Mouse (Mus musculus) regulatory T cell (primary cell): Measurements from ENCODE around the gene Rps19bp1.

ENCODE experiments used
- in situ Hi-C: fragments of 300-600 bp; cut with MboI, MseI; formaldehyde crosslinking; loops from one replicate; pipeline ENCODE4 v1.15.1; 2025; ENCODE audit warnings: high pct_unique_total_duplicates

Rps19bp1 gene

DNA sequence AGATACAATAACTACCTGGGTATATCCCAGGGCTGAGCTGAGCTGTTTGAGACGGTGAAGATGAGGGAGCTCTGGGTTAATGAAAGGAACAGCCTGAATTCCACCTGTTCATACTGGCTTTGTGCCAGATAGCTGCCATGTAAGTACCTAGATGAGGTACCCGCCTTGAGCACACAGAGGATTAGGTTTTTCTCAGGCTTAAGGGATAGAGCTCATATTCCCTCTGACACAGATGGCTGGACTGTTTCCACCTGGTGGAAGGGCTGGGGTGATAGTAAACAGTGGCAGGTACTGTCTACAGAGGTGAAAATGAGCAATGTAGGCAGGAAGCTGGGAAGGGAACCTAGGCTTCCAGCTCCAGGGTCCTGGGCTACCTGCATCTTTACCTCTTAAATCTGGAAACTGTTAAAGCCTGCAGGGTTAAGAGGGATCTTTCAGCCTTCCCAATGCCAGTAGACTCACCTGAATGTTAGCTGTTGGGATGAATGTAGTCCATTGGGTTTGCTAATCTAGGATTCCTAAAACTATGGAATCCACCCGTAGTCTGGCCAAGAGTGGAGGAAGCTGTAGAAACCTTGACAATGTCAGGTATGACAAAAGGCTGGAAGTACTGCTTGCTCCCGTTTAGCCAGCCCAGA, 6.4 kb downstream of the Rps19bp1 start:
- in situ Hi-C loops = no loop called here

DNA sequence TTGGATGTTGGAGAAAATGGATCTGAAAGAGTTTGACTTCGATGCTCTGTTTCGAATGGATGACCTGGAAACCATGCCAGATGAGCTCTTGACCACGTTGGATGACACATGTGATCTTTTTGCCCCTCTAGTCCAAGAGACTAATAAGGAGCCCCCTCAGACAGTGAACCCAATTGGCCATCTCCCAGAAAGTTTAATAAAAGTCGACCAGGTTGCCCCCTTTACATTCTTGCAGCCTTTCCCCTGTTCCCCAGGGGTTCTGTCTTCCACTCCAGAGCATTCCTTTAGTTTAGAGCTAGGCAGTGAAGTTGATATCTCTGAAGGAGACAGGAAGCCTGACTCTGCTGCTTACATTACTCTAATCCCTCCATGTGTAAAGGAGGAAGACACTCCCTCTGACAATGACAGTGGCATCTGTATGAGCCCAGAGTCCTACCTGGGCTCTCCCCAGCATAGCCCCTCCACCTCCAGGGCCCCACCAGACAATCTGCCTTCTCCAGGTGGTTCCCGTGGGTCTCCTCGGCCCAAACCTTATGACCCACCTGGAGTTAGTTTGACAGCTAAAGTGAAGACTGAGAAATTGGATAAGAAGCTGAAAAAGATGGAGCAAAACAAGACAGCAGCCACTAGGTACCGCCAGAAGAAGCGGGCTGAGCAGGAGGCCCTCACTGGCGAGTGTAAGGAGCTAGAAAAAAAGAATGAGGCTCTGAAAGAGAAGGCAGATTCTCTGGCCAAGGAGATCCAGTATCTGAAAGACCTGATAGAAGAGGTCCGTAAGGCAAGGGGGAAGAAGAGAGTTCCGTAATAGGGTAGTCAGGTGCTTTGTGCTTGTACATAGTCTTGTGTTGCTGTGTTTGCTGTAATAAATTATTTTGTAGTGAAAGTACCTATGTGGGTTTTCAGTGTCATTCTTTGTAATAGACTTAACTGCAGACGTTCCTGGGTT, 7.2 kb downstream of the Rps19bp1 start:
- in situ Hi-C loops = no loop called here

GRCm38 (mm10) chr15:80256242-80256641, 7.9 kb downstream of the Rps19bp1 start:
- in situ Hi-C loops = no loop called here

DNA sequence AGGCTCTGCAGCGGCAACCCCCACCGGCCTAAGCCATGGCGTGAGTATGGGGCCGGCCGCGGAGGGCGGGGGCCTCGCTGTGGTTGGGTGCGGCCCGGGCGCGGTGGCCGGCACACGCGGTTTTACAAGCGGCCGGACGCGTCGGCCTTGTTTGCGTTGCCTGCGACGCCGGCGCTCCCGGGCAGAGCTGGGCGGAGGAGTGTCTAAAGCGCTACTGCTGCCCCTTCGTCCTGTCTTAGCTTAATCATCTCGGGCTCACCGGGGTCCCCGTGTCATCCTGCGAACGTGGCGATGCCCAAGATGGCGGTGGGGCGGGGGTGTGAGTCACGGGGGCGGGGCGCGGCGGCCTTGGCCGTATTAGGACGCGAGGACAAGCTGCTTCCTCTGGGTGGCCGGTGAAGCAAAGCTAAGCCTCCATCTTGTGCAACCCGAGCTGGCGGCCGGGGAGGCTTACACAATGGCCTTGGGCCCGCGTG, 8.4 kb downstream of the Rps19bp1 start:
- in situ Hi-C loops = no loop called here

GRCm38 (mm10) chr15:80254847-80255645, 9.1 kb downstream of the Rps19bp1 start, which contains the start of gene Atf4:
Atf4 (plus strand) TSS chr15:80255184.
- in situ Hi-C loops = no loop called here

GRCm38 (mm10) chr15:80254207-80254606, 9.9 kb downstream of the Rps19bp1 start:
- in situ Hi-C loops = no loop called here

- in situ Hi-C loops = no loop called here
Measured at GRCm38 (mm10) chr15:80253530-80253929, 10.6 kb downstream of the Rps19bp1 start.

- in situ Hi-C loops = no loop called here
Measured at GRCm38 (mm10) chr15:80250586-80250985, 13.5 kb downstream of the Rps19bp1 start.

DNA sequence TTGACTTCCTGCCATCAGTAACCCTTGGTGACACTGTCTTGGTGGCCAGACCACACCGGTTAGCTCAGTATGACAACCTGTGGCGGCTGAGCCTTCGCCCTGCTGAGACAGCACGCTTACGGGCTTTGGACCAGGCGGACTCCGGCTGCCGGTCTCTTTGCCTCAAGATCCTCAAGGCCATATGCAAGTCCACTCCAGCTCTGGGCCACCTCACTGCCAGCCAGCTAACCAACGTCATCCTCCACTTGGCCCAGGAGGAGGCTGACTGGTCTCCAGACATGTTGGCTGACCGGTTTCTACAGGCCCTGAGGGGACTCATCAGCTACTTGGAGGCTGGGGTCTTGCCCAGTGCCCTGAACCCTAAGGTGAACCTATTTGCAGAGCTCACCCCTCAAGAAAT, 14.4 kb downstream of the Rps19bp1 start:
- in situ Hi-C loops = no loop called here

DNA sequence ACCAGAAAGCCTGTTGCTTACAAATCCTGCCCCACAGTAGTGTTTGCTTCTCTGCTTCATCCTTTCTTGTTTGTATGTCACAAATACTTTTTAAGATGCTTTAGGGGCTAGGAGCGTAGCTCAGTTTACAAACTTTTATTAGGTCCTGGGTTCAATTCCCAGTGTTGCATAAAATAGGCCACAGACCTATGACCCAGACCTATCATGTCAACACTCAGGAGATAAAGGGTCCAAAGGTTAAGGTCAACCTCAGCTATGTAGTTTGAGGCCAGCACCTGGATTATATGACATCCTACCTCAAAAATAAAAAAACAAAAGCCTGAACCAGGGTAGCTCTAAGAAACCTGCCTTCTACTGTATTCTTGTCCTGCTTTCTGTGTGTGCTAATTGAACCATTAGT, 15.5 kb downstream of the Rps19bp1 start:
- in situ Hi-C loops = no loop called here

- in situ Hi-C loops = no loop called here
Measured at GRCm38 (mm10) chr15:80248135-80248534, 16.0 kb downstream of the Rps19bp1 start.

- in situ Hi-C loops = no loop called here
Measured at GRCm38 (mm10) chr15:80235535-80235934, 28.6 kb downstream of the Rps19bp1 start, which contains the start of gene AC140267.1. AC140267.1 (plus strand) TSS chr15:80235835.

- in situ Hi-C loops = no loop called here
Measured at GRCm38 (mm10) chr15:80233733-80234509, 30.2 kb downstream of the Rps19bp1 start, which contains the start of gene Mief1. Mief1 (plus strand) TSS chr15:80234018.

DNA sequence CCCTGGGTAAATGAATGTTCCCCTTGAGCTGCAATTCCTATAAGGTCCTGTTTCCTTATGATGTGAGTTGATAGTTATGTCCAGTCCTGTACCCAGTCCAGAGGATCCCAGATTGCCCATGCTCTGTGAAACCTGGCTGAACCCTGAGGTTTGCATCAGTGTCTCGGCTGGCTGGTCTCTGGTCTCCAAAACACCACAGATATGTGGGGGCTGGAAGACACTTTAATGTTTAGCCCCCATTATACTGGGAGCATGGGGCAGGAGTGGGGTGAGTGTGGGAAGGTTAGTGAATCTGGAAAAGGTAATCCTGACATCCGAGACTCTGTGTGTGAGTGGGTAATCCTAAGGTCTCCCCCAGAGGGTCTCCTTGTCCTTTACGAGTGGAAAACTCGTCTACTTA, 31.1 kb downstream of the Rps19bp1 start:
- in situ Hi-C loops = no loop called here

DNA sequence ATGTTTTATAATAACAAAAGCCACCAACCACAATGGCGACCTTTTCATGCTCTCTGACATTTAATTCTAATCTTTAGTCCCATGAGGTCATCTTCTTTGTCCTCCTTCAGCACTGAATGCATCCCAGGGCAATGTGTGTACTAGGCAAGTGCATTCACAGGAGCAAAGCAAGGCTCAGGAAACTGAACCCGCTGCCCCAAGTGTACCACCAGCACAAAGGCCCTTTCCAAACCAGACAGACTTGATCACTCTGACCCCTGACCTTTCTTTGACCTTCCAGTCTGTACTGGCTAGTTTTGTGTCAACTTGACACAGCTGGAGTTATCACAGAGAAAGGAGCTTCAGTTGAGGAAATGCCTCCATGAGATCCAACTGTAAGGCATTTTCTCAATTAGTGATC, 31.8 kb downstream of the Rps19bp1 start:
- in situ Hi-C loops = no loop called here

DNA sequence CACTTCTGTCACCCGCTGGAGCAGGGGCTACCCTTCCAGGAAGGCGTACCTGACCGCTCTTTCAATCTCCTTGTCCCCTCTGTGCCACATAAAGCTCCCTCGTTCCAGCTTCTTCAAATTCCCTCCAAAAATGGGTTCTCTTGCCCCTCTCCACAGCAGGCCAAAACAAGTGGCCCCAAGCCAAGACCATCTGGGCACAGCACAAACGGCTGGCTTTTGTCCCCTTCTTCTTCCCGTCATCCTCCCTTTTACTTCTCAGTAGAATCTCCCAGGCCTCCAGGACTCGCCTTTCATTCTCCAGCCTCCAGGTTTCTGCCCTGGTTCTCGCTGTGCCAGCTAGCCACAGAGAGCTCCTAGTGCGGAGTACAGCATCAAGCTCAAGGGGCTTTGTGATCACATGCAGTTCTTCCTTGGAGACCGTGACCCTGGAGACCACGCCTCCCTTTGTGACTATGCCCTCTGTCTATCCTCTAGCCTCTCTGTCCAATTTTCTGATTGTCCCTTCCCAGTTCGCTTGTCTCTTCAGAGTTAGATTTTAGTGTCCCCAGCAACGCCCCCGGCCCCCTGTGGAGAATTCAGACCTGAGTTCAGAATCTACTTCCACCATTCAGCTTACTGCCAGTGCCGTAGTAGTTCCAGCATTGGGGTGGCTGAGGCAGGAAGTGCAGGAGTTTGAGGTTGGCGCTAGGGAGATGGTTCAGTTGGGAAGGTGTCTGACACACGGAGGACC, 35.9 kb downstream of the Rps19bp1 start:
- in situ Hi-C loops = loop anchor here (5.0 kb wide), 1 partner anchor 34 kb away; the partner anchor contains the start of gene Rps19bp1

DNA sequence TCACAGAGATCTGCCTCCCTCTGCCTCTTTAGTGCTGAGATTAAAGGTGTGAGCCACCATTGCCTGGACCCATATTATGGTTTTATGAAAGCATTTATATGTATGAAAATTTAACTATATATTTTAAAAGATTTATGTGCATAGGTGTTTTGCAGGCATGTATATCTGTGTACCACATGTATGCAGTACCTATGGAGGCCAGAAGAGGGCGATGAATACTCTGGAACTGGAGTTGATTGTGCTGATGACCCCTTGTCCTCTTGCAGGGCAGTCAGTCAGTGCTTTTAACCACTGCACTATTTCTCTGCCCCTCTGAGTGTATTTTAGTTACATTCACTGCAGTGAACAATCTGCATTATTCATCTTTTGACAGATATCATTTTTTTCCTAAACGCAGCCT, 38.3 kb downstream of the Rps19bp1 start:
- in situ Hi-C loops = loop anchor here (5.0 kb wide), 1 partner anchor 37 kb away; the partner anchor contains the start of gene Rps19bp1

GRCm38 (mm10) chr15:80225208-80225607, 38.9 kb downstream of the Rps19bp1 start:
- in situ Hi-C loops = loop anchor here (5.0 kb wide), 1 partner anchor 37 kb away; the partner anchor contains the start of gene Rps19bp1

- in situ Hi-C loops = loop anchor here (5.0 kb wide), 1 partner anchor 106 kb away; no protein-coding TSS in a partner anchor
Measured at GRCm38 (mm10) chr15:80223751-80224150, 40.4 kb downstream of the Rps19bp1 start.

DNA sequence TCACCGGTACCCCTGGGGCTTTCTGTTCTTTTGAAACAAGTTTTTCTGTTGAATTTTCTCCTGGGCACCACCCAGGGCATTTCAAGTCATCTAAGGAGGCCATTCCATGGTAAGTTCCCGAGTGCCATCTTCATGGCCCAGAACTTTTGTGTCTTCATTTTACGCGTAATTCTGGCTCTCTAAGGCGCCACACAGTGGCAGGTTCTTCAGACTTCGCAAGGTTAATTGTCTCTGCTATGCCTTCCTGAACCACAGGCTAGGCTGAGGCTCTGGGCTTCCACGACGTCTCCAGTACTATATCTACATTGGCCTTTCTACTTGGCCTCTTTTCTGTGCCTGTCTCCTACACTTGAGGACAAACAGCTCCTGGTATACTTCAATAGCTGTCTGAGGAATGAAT, 43.1 kb downstream of the Rps19bp1 start:
- in situ Hi-C loops = loop anchor here (5.0 kb wide), 1 partner anchor 104 kb away; no protein-coding TSS in a partner anchor
